Mouse (Mus musculus) 416B (cell line): ENCODE measurements around the gene Cramp1l.
"Not testable (repeated sequence)": the region's sequence is repeated elsewhere in the genome, so short reads cannot be mapped to it uniquely, and the experiment has no call there.

Source experiments
- DNase-seq: peaks from one replicate; pipeline ENCODE4 v3.0.0; 2011; ENCODE audit warnings: low read depth

Gene Cramp1l

DNA sequence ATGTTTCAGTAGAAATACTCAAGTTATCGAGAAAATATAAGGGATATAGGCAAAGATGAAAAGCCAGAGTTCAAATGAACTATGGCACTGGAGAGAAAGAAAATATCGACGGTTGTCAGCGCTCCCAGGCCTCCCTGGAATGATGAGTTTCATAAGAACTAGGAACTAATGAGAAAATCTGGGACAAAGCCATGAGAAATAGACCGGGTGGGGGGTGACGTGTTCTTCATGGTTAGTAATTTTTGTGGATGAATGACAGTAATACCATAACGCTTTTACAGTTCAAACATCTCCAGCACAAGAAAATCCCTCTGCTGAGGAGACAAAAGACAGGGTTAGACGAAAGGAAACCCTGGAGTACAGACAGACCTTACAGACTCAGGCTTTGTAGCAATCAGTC is 56.2 kb downstream of the Cramp1l start:
- DNase-seq = no peak

DNA sequence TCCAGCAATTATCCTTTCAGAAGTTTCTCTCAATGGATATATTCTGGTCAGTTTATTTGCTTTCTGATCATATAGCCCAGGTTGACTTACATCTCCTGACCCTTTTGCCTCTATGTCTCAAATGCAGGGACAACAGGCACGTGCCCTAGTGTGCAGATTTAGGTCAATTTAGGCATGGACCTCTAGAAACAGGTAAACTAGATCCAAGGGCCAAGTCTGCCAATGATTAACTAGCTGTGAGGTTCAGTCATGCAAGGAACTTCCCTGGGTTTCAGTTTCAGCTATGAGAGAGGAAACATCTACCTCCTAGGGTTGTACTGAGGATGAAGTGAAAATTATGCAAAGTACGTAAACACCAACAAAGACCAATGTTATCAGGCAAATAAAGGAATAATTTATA is 62.3 kb downstream of the Cramp1l start:
- no peak for DNase-seq

DNA sequence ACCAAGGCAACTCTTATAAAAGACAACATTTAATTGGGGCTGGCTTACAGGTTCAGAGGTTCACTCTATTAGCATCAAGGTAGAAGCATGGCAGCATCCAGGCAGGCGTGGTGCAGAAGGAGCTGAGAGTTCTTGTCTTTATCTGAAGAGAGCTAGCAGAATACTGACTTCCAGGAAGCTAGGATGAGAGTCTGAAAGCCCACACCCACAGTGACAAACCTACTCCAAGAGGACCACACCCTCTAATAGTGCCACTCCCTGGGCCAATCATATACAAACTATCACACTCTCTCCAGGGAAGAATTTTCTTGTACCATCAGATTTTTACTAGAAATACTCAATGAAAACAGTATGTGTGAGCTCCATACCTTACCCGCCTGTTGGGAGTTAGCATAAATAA is 64.9 kb downstream of the Cramp1l start:
- no peak for DNase-seq

DNA sequence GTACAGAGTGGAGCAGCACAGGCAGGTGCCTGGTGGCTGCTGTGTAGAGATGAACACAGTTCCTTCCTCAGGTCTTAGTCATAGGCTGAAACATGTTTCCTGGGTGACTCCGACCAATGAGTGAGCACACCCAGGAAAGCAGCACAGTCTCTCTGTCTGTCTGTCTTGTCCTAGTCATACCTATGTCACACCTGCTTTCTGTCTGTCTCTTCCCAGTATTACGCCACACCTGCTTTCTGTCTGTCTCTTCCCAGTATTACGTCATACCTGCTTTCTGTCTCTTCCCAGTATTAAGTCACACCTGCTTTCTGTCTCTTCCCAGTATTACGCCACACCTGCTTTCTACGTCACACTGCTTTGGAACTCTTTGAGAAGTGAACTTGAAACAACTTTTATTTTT is 67.4 kb downstream of the Cramp1l start:
- DNase-seq = no peak

DNA sequence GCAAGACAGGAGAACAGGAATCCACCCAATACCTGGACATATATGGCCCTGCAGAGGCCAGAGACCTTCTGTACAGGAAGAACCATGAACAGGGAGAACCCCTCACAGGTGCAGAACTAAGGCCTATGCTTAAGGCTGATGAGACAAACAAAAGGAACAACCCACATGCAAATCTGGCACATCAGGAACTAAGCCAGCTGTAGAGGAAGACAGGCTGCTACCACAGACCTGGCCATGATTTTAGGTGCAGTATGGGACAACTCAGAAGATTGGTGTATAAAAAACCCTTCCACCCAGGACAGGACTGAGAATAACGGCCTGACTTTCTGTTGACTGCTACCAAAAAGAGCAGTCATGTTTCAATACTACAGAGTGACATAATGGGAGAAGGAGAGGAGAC is 72.0 kb downstream of the Cramp1l start:
- not testable (repeated sequence) for DNase-seq

DNA sequence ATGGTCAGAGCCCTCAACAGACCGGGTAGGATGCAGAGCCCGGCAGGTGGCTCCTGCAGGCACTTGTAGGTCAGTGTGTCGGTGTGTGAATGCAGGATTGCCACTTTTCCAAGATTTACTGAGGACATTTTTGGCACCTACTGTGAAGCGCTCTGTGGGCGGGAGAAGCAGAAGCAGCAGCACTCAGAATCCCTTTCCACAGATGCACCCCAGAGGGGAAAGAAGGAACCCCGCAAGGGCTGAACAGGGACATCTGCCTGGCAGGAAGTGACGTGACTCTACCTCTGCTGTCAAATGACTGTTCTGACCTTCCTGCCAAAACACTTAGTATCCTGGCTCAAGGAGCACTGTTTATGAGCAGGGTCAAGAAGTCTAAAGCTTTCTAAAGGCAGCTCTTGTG is 72.6 kb downstream of the Cramp1l start:
- no peak for DNase-seq

DNA sequence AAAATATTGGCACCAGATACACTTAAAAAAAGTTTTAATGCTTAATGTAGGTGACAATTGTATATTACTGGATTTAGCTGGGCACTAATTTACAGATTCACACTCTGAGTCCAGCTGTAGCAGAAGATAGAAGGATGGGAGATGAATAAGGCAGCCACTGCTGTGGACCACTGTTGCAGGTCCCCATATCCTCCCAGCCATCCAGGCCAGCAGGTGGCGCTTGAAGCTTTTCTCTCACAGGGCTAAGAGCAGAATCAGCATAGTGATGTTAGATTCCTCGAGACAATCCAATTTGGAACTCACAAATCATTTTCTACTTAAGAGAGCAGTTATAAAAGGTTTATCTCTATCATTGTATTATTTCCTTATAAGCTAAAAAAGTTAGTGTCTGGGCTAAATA is 73.1 kb downstream of the Cramp1l start:
- peak; percentile 25 for DNase-seq

DNA sequence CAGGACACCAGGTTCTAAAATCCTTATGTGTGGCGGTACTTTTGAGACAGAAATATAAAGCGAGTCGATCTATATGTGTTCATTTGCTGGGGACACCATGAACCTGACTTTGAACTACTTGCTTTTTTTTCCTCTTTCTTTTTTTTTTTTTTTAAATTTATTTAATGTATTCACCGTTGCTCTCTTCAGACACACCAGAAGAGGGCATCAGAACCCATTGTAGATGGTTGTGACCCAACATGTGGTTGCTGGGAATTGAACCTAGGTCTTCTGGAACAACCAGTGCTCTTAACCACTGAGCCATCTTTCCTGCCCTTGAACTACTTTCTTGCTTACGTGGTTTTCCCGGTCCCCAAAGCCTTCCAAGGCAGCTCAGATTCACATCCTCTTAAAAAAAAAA is 78.3 kb downstream of the Cramp1l start:
- no peak for DNase-seq

DNA sequence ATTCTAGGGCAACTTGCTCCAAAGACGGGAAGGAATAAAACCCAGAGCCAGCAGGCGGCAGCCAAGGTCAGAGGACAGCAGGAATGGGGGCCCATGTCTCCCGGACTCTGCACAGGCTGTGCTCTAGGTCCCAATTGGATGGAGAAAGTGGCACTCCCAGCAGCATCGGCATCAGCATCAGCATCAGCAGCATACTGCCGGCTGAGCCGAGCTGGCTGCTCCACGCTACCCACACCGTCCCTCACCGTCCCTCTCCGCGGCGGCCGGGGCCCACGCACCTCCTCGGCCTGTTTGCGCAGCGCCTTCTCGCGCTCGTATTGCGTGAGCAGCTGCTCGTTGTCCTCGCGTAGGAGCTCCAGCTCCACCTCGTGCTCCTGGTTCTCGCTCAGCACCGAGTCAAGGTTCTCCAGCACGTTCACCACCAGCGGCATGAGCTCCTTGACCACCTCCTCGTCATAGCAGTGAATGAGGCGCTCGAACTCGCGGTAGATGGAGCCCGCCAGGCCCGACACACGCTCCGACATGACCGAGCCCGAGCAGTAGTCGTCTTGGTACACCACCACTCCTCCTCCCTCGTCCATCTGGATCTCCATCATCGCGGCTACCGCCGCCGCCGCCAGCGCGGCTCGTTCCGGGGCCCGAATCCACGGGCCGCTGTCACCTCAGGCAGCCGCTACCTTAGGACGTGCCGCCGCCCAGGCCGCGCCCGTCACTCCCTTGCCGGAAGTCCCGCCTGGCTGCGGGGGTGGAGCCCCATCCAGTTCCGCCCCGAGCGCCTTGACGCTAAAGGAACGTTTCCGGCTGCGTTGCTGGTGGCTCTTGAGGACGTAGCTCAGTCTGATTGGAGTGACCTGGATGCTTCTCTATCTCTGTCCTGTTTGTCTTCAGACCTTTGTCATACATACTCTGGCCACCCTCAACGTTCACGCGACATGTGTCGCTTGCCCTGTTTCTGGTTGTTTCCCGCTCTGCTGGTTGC is 79.0 kb downstream of the Cramp1l start, which contains the start of gene Mapk8ip3:
Mapk8ip3 (minus strand) TSS at position 719 of the 979 bp plus-strand sequence.
- DNase-seq = peak; percentile 94

DNA sequence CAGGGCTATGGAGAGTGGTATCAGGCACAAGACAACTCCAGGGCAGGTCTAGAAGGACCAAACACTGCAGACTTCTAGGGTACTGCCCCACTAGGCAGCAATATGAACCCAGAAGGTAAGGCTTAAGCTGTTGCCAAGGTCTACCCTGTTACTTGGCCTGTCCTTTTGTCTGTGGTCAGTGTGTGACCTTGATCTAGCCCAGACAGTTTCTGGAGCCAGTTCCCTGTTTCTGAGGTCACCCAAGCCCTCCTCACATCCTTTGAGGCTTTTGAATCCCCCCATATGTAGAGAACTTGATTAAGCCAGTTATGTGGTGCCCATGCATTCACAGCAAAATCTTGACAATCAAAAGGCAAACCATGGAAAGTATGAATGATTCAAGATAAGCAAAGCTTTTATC is 79.9 kb downstream of the Cramp1l start:
- DNase-seq = peak; percentile 74

DNA sequence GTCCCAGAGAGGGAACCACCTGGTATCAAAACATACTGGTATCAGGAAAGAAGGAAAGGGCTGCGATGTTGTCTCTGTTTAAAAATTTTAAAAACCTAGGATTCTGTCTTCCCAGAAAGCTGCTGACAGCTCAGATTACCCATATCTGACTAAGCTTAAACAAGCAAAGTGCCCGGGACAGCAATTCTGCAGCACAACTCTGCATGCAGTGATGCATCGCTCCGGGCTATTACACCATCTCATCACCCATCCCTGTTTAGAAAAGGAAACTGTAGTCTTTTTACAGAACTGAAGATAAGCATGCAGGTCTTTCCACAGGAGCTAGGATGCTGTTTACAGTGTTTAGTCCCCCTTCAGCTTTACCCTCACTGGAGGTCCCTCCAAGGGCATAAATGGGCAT is 80.7 kb downstream of the Cramp1l start:
- DNase-seq = peak; percentile 30

DNA sequence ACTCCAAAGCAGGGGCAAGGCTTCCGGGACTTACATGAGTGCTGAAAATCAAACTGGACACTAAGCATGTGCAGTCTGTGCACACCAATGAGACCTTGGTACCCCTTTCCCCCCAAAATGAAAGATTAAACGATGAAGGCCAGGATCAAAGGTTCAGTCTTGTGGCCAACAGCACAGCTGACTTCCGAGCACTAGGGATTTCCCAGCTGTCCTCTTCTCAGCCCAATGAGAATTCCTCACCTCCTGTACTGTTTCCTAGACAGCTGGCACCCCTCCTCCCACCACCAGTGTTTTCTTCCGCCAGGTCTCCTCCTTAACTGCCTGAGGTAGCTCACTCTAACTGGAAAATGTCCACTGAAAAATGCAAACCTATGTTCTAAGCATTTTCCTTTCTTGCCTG is 82.4 kb downstream of the Cramp1l start:
- DNase-seq = no peak

DNA sequence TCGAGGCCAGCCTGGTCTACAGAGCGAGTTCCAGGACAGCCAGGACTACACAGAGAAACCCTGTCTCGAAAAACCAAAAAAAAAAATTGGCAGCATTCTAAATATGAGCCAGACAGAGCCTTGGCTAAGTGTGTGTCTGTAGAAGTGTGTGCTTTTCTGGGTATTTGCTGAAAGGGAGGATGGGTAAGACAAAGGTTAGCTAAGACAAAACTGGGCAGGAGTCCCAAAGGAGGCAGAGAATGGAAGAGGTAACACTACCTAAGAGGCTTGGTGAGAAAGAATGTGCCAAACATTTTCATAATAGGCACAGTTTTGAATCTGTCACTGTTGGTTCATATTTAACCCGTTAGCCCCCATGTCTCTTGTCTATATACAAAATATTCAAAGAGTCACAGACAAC is 83.2 kb downstream of the Cramp1l start:
- DNase-seq = no peak

DNA sequence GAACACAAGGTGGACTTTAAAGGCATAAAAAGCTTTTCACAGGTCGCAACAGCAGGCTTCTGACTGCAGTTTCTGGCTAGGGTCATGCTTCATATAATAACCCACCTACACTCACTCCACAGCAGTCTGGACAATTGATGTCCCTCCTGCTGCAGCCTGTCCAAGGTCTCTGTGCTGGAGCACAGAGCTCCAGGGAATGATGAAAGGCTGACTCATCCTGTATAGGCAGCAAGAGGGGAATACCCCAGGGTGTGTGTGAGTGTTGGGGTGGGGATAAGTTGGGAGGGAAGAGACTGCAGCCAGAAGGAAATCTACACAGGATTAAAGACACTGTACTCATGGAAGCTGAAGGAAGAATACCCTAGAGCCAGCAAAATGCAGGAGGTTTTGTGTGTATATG is 86.1 kb downstream of the Cramp1l start:
- DNase-seq = no peak

DNA sequence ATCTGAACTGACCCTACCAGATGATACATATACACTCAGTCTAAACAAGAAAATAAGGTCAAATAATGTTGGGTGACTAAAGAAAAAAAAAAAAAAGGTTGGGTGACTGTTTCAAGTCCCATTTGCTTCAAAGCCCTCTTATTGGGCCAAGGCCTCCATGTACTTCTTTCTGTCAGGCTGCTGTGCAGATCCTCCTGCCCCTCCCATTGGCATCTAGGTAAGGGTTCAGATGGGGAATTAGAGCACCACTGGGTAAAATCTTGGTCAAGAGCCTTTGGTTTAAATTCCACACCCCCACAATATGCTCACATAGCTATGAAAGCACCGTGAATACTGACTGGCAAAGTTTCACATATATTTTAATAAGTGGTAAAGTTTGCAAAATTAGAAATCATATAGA is 92.3 kb downstream of the Cramp1l start:
- no peak for DNase-seq

DNA sequence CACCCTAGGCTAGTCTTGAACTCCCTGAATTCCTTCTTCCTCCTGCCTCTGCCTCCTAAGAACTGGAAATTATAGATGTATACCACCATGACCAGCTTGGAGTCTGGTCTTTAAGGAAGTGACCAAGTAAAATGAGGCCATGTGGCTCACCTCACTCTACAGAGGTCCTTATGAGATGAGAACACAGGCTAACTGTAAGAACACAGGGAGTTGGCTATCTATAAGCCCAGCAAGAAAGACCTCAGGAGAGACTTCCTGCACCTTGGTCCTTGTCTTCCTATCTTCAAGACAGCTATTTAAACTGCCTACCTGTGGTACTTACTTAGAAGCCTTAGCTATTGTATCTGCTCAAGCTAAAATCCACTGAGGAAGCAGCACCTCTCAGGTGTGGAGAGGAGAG is 101.6 kb downstream of the Cramp1l start:
- peak; percentile 18 for DNase-seq
